Mouse (Mus musculus) ovary, adult 18-20 months (tissue): ENCODE data around the gene Gm49661.

ENCODE experiments used
- DNase-seq: peaks from one replicate; pipeline ENCODE4 v3.0.0; 2022; ENCODE audit warnings: low spot score, mixed read lengths

The Gm49661 gene

GRCm38 (mm10) chr8:84984294-84985048 lies 15.2 kb upstream of the Gm49661 start:
- no peak for DNase-seq

GRCm38 (mm10) chr8:84982499-84983011 lies 13.3 kb upstream of the Gm49661 start:
- DNase-seq: no peak

GRCm38 (mm10) chr8:84981644-84982498 lies 12.6 kb upstream of the Gm49661 start:
- DNase-seq: no peak

- DNase-seq: peak; percentile 72
Observed at GRCm38 (mm10) chr8:84980622-84981358, 11.6 kb upstream of the Gm49661 start.

GRCm38 (mm10) chr8:84979599-84980421 lies 10.6 kb upstream of the Gm49661 start:
- DNase-seq: peak; percentile 91

- DNase-seq: peak; percentile 94
Observed at GRCm38 (mm10) chr8:84978248-84978940, 9.2 kb upstream of the Gm49661 start, which contains the start of gene Junb. TSS of gene Junb (minus strand) at chr8:84978718.

- peak; percentile 38 for DNase-seq
Observed at GRCm38 (mm10) chr8:84977435-84978247, 8.4 kb upstream of the Gm49661 start.

GRCm38 (mm10) chr8:84976763-84977434 lies 7.7 kb upstream of the Gm49661 start:
- DNase-seq: no peak

- peak; percentile 92 for DNase-seq
Observed at GRCm38 (mm10) chr8:84976031-84976762, 7.0 kb upstream of the Gm49661 start.

- no peak for DNase-seq
Observed at GRCm38 (mm10) chr8:84975434-84975833, 6.2 kb upstream of the Gm49661 start.

- no peak for DNase-seq
Observed at GRCm38 (mm10) chr8:84974543-84975142, 5.4 kb upstream of the Gm49661 start.

- DNase-seq: peak; percentile 59
Observed at GRCm38 (mm10) chr8:84973803-84974542, 4.7 kb upstream of the Gm49661 start.

- no peak for DNase-seq
Observed at GRCm38 (mm10) chr8:84973079-84973478, 3.8 kb upstream of the Gm49661 start.

GRCm38 (mm10) chr8:84970913-84971312 lies 1.7 kb upstream of the Gm49661 start:
- DNase-seq: no peak

- no peak for DNase-seq
Observed at GRCm38 (mm10) chr8:84970135-84970790, 1.0 kb upstream of the Gm49661 start.

- no peak for DNase-seq
Observed at GRCm38 (mm10) chr8:84968650-84969049, 583 bp downstream of the Gm49661 start.
